Mouse (Mus musculus): ENCODE data around the gene Ppp5c. TPM values are rescaled to one million over a fixed set of nuclear protein-coding genes. Genes with fewer than 3 reads are reported as not detected.

Gene Ppp5c
- polyA plus RNA-seq, 1 experiment from 2014 or later: 103 TPM

- Histone ChIP-seq H3K4me1 (no peaks in the 10 kb centered on the region), H3K36me3 (ENCODE audit: poor library complexity, severe bottlenecking) (peaks cover 90% of the 10 kb centered on the region), H3K27ac (no peak overlapping the region), H3K4me3 (no peak overlapping the region), H3K27me3 (no peaks in the 10 kb centered on the region), H3K9ac (no peak overlapping the region), H3K9me3 (replicated peaks) (no peaks in the 10 kb centered on the region), H3K4me2 (no peak overlapping the region)
- ATAC-seq: no peak
- whole genome bisulfite sequencing: 91% methylated on average over 4 of the region's 4 CpGs
Observed at GRCm38 (mm10) chr7:17007300-17007699, 20.4 kb downstream of the Ppp5c start.

GRCm38 (mm10) chr7:17004716-17005115 is 23.0 kb downstream of the Ppp5c start:
- no peak for ATAC-seq
- no peak overlapping the region for H3K4me2 ChIP-seq
- H3K9me3 ChIP-seq (replicated peaks): no peaks in the 10 kb centered on the region
- H3K27me3 ChIP-seq: no peaks in the 10 kb centered on the region
- WGBS: 85% methylated on average over 7 of the region's 7 CpGs
- H3K4me3 ChIP-seq: no peak overlapping the region
- H3K27ac ChIP-seq: no peak overlapping the region
- H3K9ac ChIP-seq: no peak overlapping the region
- peaks cover 5% of the 10 kb centered on the region; the same call in 1 of the 2 replicates for H3K4me1 ChIP-seq
- H3K36me3 ChIP-seq (ENCODE audit: poor library complexity, severe bottlenecking): peaks cover 64% of the 10 kb centered on the region

DNA sequence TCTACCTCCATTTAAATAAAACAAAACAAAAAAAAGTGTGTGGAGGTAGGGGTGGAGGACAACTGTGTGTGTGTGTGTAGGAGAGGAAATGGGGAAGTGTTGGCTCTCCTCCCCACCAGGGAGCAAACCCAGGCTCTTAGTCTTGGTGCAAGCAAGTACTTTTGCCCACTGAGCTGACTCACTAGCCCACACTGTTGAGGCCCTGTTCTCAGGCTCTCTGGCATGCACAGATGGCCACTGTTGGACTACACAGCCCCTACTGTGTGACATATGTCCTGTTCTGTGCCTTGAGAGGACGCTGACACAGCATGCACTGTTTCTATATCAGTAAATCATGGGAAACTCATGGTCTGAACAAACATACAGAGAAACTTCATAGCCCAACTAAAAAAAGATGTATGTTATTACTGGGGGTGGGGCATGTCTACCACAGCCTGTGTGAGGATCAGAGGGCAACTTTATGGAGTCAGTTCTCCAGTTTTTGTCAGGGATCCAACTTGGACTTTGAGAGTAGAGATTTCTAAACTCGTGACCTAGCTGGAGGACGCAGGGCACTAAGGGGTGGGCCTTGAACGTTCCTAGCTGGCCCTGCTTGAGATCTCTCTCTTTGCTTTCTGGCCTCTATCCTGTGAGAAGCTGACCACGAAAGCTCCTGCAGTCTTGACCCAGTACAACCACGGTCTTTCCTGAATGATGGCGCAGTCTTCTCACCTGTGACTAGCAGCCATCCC is 24.3 kb downstream of the Ppp5c start:
- WGBS: 88% methylated on average over 7 of the region's 7 CpGs
- Histone ChIP-seq H3K4me3 (no peak overlapping the region), H3K9me3 (replicated peaks) (no peaks in the 10 kb centered on the region), H3K27ac (no peak overlapping the region), H3K9ac (no peak overlapping the region), H3K27me3 (no peaks in the 10 kb centered on the region), H3K4me1 (peaks cover 10% of the 10 kb centered on the region; the same call in 1 of the 2 replicates), H3K4me2 (no peak overlapping the region), H3K36me3 (ENCODE audit: poor library complexity, severe bottlenecking) (peaks cover 51% of the 10 kb centered on the region)
- no peak for ATAC-seq

GRCm38 (mm10) chr7:17002375-17003195 is 25.1 kb downstream of the Ppp5c start:
- H3K36me3 ChIP-seq (ENCODE audit: poor library complexity, severe bottlenecking): peaks cover 44% of the 10 kb centered on the region
- peak; percentile 76 for ATAC-seq
- WGBS: 10% methylated on average over 7 of the region's 7 CpGs

DNA sequence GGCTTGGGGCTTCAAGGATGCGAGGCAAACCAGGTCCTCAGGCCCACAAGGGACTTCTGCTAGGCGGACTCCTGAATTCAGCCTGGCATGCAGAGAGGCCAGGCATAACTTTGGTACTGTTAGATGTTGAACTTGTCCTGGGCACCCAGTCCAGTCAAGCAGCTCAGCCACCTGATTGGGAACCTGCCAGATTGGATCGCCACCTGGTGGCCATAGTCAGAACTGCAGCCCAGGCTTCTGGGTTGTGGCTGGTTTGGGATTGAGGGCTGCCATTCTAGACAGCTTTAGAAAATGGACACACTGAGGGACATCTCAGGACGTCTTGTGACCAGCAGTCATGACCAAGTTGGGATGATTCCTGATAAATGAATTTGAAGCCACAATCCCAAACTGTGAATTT is 28.1 kb downstream of the Ppp5c start:
- no peak overlapping the region for H3K9ac ChIP-seq
- 20% methylated on average over 4 of the region's 4 CpGs for WGBS

More at GRCm38 (mm10) chr7:17002375-17003195, 25.1 kb downstream of the Ppp5c start:
- Histone ChIP-seq H3K9ac (0 out of 2 replicates have a peak overlapping the region, but pooled peaks have one; percentile 21), H3K4me2 (no peak overlapping the region), H3K27me3 (no peaks in the 10 kb centered on the region), H3K4me3 (no peak overlapping the region), H3K4me1 (peaks cover 11% of the 10 kb centered on the region; the same call in 1 of the 2 replicates), H3K9me3 (replicated peaks) (no peaks in the 10 kb centered on the region), H3K27ac (no peak overlapping the region)

GRCm38 (mm10) chr7:16999233-16999632 is 28.5 kb downstream of the Ppp5c start:
- no peak overlapping the region for H3K9ac ChIP-seq
- H3K4me2 ChIP-seq: no peak overlapping the region
- no peaks in the 10 kb centered on the region for H3K27me3 ChIP-seq
- no peaks in the 10 kb centered on the region for H3K9me3 ChIP-seq (replicated peaks)
- peak; percentile 9; the same call in 1 of the 2 replicates for ATAC-seq
- H3K36me3 ChIP-seq (ENCODE audit: poor library complexity, severe bottlenecking): peaks cover 17% of the 10 kb centered on the region
- 72% methylated on average over 4 of the region's 4 CpGs for WGBS
- H3K4me3 ChIP-seq: no peak overlapping the region
- H3K27ac ChIP-seq: no peak overlapping the region
- peaks cover 42% of the 10 kb centered on the region for H3K4me1 ChIP-seq

More for the DNA sequence above, 28.1 kb downstream of the Ppp5c start:
- Histone ChIP-seq H3K27ac (no peak overlapping the region), H3K4me1 (peaks cover 38% of the 10 kb centered on the region), H3K4me2 (no peak overlapping the region), H3K36me3 (ENCODE audit: poor library complexity, severe bottlenecking) (peaks cover 21% of the 10 kb centered on the region), H3K27me3 (no peaks in the 10 kb centered on the region), H3K9me3 (replicated peaks) (no peaks in the 10 kb centered on the region), H3K4me3 (no peak overlapping the region)
- ATAC-seq: no peak

DNA sequence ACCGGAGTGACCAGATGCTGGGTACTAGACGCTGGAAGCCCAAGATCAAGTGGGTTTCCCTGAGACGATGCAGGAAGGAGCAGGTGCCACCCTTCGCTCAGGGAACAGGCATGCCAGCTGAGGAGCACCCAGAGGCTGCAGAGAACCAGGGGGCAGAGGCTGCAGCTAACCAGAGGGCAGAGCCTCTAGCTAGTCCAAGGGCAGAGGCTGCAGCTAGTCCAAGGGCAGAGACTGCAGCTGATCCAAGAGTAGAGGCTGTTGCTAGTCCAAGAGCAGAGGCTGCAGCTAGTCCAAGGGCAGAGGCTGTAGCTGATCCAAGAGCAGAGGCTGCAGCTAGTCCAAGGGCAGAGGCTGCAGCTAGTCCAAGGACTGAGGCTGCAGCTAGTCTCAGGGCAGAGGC is 32.4 kb downstream of the Ppp5c start:
- Histone ChIP-seq H3K9me3 (replicated peaks) (no peaks in the 10 kb centered on the region), H3K27me3 (no peaks in the 10 kb centered on the region), H3K4me3 (peak overlapping the region; percentile 40), H3K9ac (peak overlapping the region; percentile 73), H3K4me2 (peak overlapping the region; percentile 66), H3K36me3 (ENCODE audit: poor library complexity, severe bottlenecking) (0 out of 2 replicates have a peak, but pooled peaks cover 8% of the 10 kb centered on the region), H3K27ac (0 out of 2 replicates have a peak overlapping the region, but pooled peaks have one; percentile 31), H3K4me1 (peaks cover 68% of the 10 kb centered on the region)
- no peak for ATAC-seq
- 86% methylated on average over 4 of the region's 4 CpGs for WGBS

- Histone ChIP-seq H3K27me3 (no peaks in the 10 kb centered on the region), H3K36me3 (ENCODE audit: poor library complexity, severe bottlenecking) (0 out of 2 replicates have a peak, but pooled peaks cover 8% of the 10 kb centered on the region), H3K9ac (peak overlapping the region; percentile 73), H3K4me3 (peak overlapping the region; percentile 40), H3K4me1 (peaks cover 71% of the 10 kb centered on the region), H3K9me3 (replicated peaks) (no peaks in the 10 kb centered on the region), H3K27ac (peak overlapping the region; percentile 51), H3K4me2 (peak overlapping the region; percentile 66)
- no peak for ATAC-seq
- WGBS: 5% methylated on average over 20 of the region's 20 CpGs
Observed at GRCm38 (mm10) chr7:16994400-16994799, 33.3 kb downstream of the Ppp5c start.

DNA sequence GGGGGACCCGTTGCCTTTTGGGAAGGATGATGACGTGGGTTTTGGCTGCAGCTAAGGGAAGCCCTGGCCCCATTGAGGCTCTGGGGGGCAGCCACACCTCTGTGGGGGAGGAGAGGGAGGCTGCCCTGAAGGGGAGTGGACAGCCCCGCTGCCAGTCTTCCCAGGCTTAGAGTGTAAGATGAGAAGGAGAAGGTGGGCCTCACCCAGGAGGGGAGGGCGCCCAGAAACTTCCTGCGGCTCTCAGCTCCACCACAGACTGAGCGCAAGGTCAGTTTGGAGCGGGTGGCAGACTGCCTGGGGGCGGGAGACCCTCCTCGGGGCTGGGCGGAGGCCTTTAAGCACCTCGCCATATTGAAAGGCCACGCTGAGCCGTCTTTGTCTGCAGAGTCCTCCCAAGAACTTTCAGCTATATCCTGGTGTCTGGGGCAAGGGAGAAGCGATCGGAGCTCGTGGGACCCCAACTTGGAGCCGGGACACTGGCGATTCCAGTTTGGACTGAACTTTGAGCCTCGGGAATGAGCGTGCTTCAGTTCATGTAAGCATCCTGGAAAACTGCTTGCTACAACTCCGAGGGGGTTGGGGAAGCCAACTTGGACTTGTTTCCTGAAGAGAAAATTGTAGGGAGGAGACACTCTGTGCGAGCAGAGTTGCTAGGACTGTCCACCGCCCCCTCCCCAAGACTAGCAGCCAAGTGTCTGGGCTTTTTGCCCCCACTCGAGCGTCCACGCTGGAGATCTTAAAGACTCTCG is 33.9 kb downstream of the Ppp5c start:
- H3K27ac ChIP-seq: peak overlapping the region; percentile 51
- H3K9ac ChIP-seq: peak overlapping the region; percentile 73
- no peaks in the 10 kb centered on the region for H3K9me3 ChIP-seq (replicated peaks)
- H3K4me3 ChIP-seq: peak overlapping the region; percentile 40
- WGBS: 2% methylated on average over 27 of the region's 27 CpGs
- no peaks in the 10 kb centered on the region for H3K27me3 ChIP-seq
- peak overlapping the region; percentile 66 for H3K4me2 ChIP-seq
- H3K4me1 ChIP-seq: peaks cover 68% of the 10 kb centered on the region
- ATAC-seq: peak; percentile 86
- H3K36me3 ChIP-seq (ENCODE audit: poor library complexity, severe bottlenecking): 0 out of 2 replicates have a peak, but pooled peaks cover 8% of the 10 kb centered on the region

DNA sequence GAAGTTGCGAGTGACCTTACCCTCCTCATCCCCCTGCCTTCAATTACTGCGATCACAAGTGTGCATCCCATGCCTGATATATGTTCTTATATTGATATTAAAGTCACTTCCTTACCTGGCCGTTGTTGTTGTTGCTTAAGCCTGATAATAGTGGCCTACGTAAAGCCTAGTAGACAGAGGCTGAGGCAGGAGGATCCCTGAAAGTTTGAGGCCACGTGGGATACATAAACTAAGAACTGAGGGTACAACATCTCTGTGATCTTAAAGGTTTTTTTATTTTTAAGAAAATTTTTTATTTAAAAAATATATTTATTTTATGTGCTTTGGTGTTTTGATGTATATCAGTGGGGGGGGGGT is 35.3 kb downstream of the Ppp5c start, which contains the start of gene Ccdc8:
TSS of gene Ccdc8 (plus strand) at position 258 of the 357 bp plus-strand sequence.
- Histone ChIP-seq H3K4me1 (peaks cover 78% of the 10 kb centered on the region), H3K9me3 (replicated peaks) (no peaks in the 10 kb centered on the region), H3K9ac (peak within 1 kb of the TSS; percentile 73; the same call in 1 of the 2 replicates), H3K4me2 (peak within 1 kb of the TSS; percentile 66), H3K4me3 (peak within 1 kb of the TSS; percentile 40), H3K27me3 (no peaks in the 10 kb centered on the region), H3K36me3 (ENCODE audit: poor library complexity, severe bottlenecking) (0 out of 2 replicates have a peak, but pooled peaks cover 4% of the 10 kb centered on the region), H3K27ac (peak within 1 kb of the TSS; percentile 72)
- no peak for ATAC-seq
- WGBS: 96% methylated on average over 5 of the region's 5 CpGs

GRCm38 (mm10) chr7:16991681-16992450 is 35.9 kb downstream of the Ppp5c start:
- 0 out of 2 replicates have a peak, but pooled peaks cover 3% of the 10 kb centered on the region for H3K36me3 ChIP-seq (ENCODE audit: poor library complexity, severe bottlenecking)
- no peak overlapping the region for H3K4me3 ChIP-seq
- peak overlapping the region; percentile 72 for H3K27ac ChIP-seq
- peak overlapping the region; percentile 27 for H3K4me2 ChIP-seq
- 50% methylated on average over 18 of the region's 18 CpGs for WGBS
- no peaks in the 10 kb centered on the region for H3K27me3 ChIP-seq
- peaks cover 77% of the 10 kb centered on the region for H3K4me1 ChIP-seq
- no peaks in the 10 kb centered on the region for H3K9me3 ChIP-seq (replicated peaks)
- 0 out of 2 replicates have a peak overlapping the region, but pooled peaks have one; percentile 38 for H3K9ac ChIP-seq
- peak; percentile 66 for ATAC-seq

Data from forebrain, embryonic 13.5 days (tissue).